Mouse (Mus musculus): ENCODE measurements around the gene Itpkb. TPM values are rescaled to one million over a fixed set of nuclear protein-coding genes. Genes with fewer than 3 reads are reported as not detected.
"Not testable (repeated sequence)": the region's sequence is repeated elsewhere in the genome, so short reads cannot be mapped to it uniquely, and the experiment has no call there.

The Itpkb gene
- total RNA-seq, 1 experiment from 2014 or later = 71.2 TPM

DNA sequence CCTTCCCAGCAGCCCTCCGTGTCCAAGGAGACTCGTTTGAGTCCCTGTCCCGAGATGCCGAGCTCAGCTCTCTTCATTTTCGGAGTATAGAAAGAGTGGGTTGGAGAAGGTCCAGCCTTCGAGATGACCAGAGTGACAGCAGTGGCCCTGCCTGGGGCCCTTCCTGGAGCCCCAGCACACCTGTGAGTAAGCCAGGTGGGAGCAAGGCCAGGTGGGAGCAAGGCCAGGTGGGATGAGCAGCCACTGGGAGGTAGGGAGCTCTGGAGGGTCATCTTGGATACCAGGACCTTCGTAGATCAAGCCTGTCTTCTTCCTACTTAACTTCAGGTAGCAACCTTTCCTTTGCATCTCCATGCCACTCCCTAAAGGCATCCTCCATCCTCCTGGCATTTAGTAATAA, 37.8 kb downstream of the Itpkb start:
- DNase-seq = no peak

DNA sequence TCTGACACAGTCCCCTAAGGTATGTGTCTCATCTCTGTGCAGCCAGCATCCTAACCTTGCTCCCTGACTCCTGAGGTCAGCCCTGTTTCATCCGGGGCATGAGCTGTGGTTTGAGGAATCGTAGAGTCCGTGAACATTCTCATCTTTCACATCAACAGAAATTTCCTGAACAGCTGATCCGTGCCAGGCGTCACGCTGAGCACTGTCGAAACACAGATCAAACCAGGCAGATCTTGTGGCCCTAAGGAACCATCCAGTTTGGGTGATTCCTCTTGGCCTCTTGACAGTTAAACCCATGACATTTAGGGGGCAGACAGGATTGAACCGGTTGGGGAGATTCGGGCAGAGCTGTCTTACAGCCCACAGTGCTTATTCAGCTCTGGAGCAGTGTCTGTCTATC, 38.4 kb downstream of the Itpkb start:
- DNase-seq = no peak

DNA sequence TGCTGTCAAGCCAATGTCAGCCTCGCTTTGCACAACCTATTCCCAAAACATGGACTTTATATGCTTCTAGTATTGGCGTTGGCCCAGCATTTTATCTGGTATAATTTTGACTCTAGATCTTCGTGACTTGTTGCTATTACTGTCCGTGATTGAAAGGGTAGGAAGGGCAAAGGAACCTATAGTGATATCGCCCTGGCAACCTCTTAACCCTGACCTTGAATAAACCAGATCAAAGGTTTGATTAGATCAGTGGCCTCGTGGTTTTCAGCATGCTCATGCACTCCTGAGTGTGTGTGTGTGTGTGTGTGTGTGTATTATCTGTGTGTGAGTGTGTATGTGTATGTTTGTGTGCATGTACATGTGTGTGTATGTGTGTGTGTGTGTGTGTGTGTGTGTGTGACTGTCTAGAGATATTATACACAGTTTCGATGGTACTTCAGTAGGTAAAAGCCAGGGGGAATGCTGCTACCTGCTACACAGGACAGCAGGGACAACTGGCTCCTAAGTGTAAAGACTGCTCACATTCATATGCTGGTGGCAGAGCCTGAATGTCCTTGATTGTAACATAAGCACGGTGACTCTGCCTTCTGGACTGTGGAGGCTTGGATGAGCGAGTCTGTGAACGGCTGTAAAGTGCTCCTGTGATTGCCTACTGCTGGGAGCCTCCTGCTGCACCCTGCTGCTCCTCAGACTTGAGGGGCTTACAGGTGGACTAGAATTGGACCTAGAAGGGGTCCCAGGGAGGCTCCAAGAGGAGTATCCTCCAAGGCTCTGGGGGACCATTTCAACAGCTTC, 40.8 kb downstream of the Itpkb start:
- DNase-seq = no peak

DNA sequence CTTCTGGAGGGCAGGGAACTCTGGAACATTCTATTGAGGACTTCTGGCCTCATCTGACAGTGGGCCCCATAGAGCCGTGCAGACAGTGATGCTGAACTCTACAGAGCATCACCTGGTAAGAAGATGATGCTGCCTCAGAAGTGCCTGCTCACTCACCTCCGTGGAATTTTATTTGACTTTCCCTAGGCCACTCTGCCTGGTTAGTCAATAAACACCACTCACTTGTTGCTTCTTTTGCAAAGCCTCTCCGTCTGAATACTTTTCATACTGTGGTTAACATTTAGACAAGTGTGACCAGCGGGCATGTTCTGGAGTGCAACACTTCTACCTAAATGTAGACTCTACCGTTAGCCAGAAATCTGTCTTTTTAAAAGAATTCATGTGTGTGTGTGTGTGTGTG, 42.0 kb downstream of the Itpkb start:
- DNase-seq = not testable (repeated sequence)

DNA sequence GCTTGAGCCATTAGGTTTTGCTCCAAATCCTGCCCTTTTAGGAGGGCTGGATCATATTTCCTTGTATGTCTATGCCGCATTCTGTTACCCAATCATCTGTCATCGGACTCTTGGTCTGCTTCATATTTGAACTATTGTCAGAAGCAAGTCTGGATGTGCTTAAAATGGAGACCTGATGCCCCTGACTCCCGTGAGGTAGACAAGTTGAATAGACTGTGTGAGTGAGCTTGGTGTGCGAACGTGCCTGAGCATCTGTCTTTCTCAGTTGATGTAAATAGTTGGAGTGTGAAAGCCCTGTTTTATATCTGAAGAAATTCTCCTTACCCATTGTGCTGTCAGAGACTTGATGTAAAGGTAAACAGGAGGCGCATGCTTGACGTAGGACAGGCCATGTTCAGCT, 46.3 kb downstream of the Itpkb start:
- DNase-seq = no peak

DNA sequence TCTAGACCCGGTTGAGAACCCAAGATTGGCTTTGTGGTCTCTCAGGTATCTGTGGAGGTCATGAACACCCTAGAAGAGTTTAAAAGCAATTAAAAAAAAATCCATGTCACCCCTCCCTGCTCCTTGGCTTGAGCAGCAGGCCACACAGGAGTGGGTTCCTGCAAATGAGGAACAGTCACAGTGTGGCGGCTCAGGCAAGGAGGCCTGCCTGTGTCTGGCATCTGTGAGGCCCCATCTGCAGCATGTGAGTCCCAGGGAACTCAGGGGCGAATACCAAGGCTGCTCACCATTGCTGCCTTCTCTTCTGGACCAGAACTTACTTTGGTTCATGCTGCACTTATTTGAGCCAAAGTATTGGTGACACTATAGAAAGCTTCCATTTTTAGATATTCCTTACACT, 49.3 kb downstream of the Itpkb start:
- no peak for DNase-seq

DNA sequence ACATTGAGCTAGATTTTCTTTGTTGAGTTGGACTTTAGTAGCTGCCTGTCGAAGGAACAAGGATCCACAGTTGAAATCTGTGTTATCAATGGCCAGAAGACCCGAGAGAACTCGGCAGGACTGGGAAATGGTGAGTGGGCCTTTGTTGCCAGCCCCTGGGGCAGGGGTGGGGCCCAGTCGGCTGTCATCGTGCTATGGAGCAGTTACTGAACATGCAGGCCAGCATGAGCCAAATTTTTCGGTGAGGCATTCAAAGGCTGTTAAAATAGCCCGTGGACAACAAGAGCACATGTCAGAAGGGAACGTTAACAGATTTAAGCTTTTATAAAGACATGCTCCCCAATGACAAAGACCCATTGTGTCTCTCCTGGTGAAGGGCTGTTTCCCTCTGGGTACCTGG, 52.1 kb downstream of the Itpkb start:
- no peak for DNase-seq

DNA sequence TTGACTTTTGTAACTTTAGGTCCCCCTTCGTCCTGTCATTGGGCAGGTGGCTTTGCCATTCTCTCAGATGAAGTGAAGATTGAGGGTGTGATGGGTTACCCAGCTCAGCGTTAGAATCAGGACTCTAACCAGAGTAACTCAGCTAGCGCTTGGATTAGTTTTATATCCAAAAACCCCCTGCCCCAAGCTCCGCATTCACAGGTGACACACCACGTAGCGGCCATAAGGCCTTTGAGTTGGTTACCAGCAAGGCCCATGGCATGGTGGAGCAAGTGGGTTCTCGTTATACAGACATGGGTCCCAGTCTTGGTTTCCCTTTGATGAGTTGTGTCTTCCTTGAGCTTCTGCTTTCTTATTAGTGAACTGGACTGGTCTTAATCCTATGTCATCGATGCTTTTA, 53.6 kb downstream of the Itpkb start:
- no peak for DNase-seq

DNA sequence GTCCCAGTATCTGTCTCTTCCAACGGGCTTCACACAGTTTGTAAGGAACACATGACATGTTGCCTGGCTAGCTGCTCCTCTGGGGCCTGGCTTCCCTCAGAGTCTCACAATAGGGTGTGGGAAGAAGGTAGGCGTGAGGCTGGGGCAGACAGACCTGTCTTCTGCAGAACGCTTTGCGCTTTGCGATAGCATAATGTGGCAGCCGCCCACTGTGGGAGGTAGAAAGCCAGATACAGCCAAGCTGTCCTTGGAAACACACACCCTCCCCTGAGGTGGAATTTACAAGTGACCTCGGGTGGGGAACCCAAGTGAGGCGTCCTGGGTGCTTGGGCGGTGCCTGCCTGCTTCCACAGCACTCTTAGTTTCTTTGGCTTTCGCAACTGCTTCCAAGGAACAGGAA, 54.2 kb downstream of the Itpkb start:
- DNase-seq = no peak

DNA sequence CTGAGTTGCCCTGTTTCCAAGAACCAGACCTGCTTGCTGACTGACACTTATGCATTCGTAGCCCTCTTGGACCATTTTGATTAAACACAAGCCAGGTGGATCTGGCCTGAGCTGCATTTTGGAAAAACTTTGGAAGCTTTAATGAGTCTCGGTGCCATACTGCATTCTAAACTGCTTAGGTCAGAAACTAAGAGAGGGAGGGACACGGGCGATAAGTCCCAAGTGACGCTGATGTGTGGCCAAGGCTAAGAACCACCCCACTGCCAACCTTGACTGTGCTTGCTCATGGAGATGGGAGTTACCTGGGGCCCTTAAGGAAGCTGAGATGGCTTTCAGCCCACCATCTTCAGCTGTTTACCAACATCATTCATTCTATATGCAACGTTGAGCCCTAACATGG, 55.0 kb downstream of the Itpkb start:
- DNase-seq = no peak

DNA sequence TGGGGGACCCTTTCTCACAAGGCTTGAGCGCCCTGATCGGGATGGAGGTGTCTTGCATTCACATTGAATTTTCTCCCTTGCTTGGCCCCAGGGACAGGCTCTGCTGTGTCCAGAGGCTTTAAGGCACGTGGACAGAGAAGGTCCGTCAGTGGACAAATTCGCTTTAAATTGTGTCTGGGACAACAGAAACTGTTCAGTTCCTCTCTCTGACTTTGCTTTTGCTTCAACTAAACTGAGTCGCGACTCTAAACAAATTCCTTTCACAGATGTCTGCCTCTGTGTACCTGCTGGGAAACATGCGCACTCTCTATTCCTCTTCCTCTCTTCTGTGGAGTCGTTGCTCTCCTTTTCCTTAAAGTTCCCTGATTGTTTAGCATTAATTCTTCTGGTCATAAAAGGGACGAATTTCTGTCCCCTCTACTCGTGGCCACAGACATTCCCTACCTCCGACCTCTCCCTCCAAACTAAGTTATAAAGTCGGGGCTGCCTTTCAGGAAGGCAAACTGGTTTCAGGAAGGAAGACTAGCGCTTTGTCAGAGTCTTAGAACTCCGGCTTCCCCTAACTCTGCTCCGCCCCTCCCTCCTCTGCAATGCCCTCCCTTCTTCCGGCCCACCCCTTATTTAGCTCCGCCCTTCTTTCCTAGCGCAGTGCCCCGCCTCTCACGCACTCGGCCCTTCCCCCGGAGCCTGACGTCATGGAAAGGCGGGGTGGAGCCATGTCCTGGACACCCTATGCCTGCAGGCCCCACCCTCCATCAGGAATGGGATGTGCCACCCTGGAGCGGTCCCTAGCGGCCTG, 56.9 kb downstream of the Itpkb start:
- DNase-seq = peak; percentile 99

DNA sequence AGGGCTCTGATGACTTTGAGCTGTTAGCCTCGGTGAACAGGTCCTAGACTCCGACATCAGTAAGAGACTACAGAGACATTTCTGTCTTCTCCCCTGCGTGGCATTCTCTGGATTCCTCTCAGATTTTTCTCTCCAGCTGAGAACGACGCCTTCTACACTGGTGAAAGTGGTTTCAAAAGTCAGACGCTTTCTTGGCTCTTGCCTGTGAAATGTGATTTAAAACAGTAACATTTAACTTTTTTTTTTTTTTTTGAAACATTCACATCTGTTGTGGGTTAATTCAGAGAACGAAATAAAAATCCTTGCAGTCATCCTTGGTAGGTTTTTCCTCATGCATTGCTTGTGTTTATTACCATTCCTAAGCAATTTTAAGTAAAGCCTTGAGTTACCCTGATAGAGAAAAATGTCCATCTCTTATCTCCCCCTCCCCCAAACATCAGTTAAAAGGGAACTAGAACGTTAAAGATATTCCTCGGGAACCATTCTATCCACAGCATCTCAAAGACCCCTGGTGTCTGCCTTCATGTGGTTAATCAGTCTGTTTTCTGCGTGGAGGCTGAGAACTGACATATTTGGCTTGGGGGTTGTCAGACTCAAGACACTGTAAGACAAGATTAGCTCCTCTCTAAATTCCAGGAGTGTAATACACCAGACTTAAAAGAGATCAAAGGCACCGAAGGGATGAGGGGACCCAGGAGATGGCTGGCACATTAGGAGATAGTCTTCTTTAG, 57.6 kb downstream of the Itpkb start:
- DNase-seq = no peak

DNA sequence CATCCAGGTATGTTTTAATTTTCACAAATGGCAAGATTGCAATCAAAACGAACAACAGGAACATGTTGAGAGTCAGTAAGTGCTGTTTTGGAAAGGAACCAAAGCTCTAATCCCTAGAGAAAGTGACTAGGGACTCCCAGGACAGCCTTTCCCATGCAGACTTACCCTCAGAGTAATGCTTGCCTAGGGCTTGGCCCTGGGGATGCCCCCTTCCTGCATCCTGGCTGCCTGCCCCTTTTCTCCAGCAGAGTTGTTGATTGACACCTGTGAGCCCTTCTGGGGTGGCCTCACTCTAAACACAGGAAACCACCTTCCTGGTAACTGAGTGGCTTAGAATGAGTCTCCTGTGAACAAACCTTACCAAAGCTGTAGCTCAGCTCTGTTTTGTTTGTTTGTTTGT, 58.2 kb downstream of the Itpkb start:
- no peak for DNase-seq

DNA sequence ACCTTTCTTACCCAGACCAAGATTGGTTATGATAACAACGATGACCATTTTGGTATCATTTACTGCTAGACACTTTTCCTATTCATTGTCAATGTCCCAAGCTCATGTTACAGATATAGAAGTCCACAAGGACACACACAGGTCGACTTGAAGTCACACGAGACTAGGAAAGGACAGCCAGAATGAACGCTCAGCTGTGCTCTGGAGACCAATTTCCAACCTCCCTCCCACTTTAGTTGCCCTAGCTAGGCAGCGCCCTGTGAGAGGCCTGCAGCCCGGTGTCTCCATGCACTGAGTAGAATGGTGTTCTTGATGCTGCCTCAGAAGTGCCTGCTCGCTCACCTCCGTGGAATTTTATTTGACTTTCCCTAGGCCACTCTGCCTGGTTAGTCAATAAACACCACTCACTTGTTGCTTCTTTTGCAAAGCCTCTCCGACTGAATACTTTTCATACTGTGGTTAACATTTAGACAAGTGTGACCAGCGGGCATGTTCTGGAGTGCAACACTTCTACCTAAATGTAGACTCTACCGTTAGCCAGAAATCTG, 59.0 kb downstream of the Itpkb start:
- DNase-seq = not testable (repeated sequence)

DNA sequence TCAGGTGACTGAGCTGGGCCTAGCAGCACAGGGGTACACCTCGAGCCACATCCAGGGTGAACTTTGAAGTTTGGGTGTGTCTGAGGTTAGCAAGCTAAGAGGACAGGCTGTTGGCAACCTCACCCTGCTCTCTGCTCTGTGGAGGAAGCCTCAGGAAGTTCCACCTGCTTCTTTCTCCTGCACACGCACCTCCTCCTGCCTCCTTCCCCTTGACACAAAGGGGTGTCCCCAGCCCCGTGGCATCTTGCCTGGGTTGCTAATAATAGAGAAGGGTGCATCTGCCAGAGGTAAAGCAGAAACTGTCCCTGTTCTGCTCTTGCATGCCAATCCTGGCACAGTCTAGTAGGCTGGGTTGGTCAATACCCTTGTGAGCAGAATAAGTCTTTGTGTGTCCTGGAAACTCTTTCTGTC, 60.0 kb downstream of the Itpkb start:
- peak; percentile 44 for DNase-seq

DNA sequence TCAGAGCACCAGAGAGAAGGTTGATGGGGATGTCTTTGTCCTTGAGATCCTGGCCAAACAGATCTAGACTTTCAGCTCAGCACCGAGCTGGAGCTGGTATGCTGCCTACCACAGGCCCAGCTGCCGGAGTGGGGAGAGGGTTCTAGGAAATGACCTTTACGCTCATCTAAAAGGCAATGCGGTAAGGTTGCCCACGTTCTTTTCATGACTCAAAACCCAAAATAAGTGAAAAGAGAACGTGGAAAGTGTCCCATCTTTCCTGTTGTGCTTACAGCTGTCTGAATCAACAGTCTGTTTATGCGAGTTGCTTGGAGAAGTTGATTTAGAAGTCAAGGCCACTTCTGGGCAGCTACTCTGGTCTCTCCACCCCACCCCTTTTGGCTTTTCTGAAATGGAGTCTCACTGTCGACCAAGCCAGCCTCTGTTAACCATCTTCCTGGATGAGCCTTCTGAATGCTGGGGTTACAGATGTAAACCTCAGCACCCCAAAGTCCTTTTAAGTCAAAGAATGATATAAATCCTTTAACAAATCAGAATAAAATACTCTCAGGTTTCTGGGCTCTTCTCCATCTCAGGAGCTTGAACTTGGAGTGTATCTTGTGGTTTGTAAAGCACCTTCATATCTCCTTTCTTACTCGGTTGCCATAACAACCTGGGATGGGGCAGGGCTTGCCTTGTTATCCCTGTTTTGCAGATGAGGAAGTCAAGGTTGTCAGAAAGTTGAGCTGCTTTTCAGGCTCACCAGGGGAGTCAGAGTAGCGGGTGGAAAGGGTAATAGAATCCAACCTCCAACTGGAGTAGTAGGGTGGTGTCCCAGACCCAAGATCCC, 60.7 kb downstream of the Itpkb start:
- DNase-seq = no peak

DNA sequence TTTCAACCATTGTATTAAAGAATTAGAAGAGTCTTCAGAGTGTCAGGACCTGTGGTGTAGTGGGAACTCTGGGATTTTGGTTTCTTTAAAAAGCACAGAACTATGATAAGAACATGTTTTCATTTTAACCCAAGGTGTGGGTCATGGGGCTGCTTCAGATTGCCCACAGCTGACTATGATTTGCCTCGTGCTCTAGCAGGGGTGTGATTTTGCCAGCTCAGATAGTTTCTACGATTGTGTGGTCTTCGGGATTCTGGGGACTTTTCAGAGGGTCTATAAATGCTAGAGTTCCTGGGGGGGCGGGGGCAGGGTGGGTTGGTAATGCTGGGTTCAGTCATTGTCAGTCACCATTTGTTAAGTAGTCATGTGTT, 61.3 kb downstream of the Itpkb start:
- no peak for DNase-seq

DNA sequence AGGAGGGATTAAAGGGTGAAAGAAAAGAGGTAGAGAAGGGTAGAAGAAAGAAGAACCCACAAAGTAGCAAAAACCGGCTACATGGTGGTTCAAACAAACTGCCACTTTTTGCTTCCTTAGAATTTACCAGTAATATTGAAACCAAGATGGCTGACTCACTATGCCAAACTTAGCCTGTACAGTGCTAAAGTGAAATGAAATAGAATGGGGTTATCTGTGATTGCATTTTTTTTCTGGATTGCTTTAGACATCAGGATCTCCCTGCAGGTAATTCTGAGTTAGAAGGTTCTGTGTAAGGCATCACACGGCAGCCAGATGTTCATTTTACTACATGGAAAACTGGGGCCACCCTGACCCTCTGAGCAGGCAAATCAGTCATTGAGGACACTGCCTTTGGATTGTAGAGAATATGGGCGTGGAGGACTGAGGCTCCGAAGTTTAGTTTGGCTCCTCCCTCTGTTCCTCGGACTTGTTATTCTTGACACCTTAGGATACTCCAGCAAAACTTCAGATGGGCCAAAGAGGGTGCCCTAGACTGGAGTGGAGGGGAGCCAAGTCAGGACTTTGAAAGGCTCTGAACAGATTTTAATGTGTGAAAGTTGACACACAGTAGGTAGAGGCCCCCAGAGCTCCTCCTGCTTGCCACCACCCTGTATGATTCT, 62.0 kb downstream of the Itpkb start:
- DNase-seq = no peak

DNA sequence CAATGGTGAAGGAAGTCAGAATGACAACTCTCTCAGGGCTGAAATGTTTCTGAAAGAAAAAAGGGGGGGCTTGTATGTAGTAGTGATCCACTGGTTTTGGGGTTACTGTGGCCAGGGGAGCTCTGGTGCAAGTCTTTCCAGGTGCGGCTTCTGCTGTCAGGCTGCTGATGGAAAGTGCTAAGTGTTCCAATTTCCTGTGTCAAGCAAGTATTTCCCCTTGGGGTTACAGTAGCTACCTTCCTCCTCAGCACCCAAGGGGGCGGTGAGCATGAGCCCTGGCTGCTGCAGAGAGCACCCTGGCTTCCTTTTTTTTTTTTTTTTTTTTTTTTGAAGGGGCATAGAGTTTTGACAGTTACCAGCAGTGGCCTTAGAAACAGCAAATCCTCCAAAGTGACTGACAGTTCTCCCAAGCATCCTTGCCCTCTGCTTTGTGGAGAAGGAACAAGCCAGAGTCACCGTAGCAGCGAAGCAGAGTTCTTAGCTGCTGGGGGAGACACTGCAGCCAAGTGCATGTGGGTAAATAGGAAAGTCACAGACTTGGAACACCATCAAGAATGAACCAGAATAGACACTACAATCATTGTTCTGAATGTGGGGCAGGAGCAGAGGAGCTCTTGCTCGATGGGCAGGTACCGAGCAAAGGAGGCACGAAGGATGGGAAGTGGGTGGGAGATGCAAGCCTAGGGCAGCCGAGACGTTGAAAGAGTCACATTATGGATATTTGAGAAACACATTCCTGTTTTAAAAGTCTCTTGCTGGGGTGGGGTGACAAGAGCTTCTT, 62.9 kb downstream of the Itpkb start:
- no peak for DNase-seq

DNA sequence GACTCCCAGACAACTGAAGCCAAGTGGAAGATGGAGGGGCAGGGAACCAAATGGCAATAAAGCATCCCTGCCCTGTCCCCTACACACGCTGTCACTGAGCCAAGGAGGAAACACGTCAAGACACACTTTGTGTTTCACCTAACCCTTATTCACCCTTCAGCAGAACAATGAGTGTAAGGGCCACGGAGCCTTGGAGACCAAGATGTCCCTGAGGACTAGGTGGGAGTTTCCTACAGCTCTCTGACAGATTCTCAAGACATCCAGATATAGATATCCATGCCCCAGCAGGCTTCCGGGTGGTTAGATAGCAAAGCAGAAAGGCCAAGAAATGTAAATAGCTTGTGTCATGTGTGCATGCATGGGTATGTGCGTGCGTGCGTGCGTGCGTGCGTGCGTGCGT, 63.6 kb downstream of the Itpkb start:
- DNase-seq = no peak

DNA sequence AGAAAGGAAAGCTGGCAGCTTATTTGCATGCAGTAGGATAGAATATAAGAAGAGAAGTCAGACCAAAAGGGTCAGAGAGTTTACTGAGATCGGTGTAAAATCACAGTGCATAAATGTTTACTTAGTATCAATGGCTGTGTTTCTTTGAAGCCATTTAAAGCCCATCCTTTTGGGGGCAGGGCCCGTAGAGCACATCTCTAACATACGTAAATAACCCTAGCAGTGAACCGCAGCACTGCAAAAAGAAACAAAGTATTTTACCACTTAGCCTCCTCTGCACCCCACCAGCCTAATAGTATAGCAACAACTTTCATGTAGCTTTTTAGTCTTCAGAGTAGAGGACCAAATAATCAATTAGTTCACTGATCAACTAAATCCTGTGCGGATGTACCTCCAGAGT, 67.4 kb downstream of the Itpkb start:
- DNase-seq = no peak

Data from adrenal gland, postnatal 25 days (tissue).